Mouse (Mus musculus): ENCODE measurements around the gene Incenp. TPM values are rescaled to one million over a fixed set of nuclear protein-coding genes. Genes with fewer than 3 reads are reported as not detected.
"Not testable (repeated sequence)": the region's sequence is repeated elsewhere in the genome, so short reads cannot be mapped to it uniquely, and the experiment has no call there.

Gene Incenp
- polyA plus RNA-seq, 1 experiment = 7.7 TPM

DNA sequence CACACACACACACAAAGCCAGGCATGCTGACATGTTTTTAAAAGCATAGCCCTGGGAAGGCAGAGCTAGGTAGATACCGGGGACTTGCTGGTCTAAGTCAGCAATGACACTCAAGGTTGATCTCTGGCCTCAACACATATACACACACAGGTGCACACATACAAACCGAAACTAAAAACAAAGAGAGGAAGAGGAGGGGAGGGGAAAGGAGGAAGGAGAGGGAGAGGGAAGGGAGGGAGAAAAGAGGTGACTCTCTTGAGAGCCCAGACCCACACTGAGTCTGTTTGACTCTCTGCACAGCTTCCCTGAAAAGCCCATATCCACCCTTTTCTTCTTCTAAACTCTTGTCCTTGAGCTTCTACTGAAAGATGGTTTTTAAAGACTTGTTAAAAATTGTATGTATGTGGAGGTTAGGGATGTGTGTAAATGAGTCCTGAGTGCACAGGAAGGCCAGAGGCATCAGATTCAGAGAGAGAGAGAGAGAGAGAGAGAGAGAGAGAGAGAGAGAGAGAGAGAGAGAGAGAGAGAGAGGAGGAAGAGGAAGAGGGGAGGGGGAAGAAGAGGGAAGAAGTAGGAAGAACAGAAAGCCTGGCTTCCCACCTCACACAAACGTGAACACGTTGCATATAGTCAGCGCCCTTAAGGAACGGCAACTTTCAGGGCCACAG, 38.9 kb upstream of the Incenp start:
- TF ChIP-seq CTCF (IDR thresholded peaks at IDR 0.05; ENCODE audit: insufficient read depth, low read length) = no peak
- TF ChIP-seq POLR2A (IDR thresholded peaks at IDR 0.05; ENCODE audit: borderline replicate concordance, extremely low read depth, low read depth, low read length) = no peak
- Histone ChIP-seq H3K4me3 (replicated peaks; ENCODE audit: extremely low read depth, low read depth, low read length) (no peak overlapping the region), H3K4me1 (ENCODE audit: control insufficient read depth, insufficient read depth, low read length) (peaks cover 11% of the 10 kb centered on the region)
- whole genome bisulfite sequencing = 46% methylated on average over 6 of the region's 6 CpGs
- no peak for DNase-seq

DNA sequence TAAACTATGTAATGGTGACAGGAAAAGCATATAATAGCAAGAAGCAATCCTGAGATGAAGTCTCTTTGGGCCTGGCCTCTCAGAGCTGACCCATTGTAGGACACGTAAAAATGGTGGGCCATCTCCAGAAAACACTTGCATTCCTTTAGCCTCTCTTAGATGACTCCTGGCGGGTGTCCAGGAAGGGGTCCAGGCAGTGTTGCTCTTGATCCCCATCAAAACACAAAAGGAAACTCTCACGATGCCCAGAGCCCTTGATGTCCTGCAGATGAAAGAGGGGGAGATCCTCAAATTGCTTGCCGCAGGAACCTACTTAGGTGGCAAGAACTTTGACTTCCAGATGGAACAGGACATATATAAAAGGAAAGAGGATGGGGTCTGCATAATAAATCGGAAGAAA, 38.1 kb upstream of the Incenp start:
- no peak for TF ChIP-seq POLR2A (IDR thresholded peaks at IDR 0.05; ENCODE audit: borderline replicate concordance, extremely low read depth, low read depth, low read length)
- no peak for TF ChIP-seq CTCF (IDR thresholded peaks at IDR 0.05; ENCODE audit: insufficient read depth, low read length)
- DNase-seq = no peak
- WGBS = 72% methylated on average over 5 of the region's 5 CpGs
- Histone ChIP-seq H3K4me3 (replicated peaks; ENCODE audit: extremely low read depth, low read depth, low read length) (no peak overlapping the region), H3K4me1 (ENCODE audit: control insufficient read depth, insufficient read depth, low read length) (peaks cover 3% of the 10 kb centered on the region; the same call in 1 of the 2 replicates)

DNA sequence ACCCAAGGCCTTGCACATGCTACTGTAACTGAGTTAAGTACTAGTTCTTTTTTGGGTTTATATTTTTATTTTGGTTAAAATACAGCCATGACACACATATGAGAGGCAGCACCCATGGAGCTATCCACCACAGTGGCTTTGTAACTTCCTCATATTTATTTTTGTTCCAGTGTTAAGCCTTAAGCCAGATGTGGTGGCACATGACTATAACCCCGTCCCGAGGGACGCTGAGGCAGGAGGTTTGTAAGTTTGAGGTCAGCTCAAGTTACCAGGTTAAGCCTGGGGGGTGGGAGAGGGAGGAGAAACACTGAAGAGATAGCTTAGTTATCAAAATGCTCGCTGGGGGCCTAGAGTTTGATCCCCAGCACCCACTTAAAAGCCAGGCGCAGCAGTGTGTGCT, 37.2 kb upstream of the Incenp start:
- no peak for DNase-seq

DNA sequence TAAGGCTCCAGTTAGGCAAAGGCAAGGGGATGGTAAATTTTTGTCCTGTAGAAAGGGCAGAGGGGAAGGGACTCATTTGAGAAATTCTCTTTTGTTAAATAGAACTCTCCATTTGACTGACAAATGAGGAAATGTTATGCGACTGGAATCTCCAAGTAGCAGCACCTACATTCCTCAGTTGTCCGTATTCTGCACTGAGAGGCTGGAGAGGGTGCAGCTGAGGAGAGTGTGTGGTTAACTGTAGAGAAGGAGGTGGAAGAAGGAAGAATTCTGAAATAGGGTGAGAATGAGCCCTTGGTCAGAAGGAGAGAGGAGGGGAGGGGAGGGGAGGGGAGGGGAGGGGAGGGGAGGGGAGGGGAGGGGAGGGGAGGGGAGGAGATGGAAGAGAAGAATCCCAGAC, 34.6 kb upstream of the Incenp start:
- WGBS = 66% methylated on average over 2 of the region's 2 CpGs
- DNase-seq = no peak
- no peak overlapping the region for H3K4me3 ChIP-seq (replicated peaks; ENCODE audit: extremely low read depth, low read depth, low read length)

More for the DNA sequence above, 37.2 kb upstream of the Incenp start:
- Histone ChIP-seq H3K4me3 (replicated peaks; ENCODE audit: extremely low read depth, low read depth, low read length) (no peak overlapping the region), H3K4me1 (ENCODE audit: control insufficient read depth, insufficient read depth, low read length) (no peaks in the 10 kb centered on the region)
- 71% methylated on average over 5 of the region's 5 CpGs for WGBS
- TF ChIP-seq CTCF (IDR thresholded peaks at IDR 0.05; ENCODE audit: insufficient read depth, low read length) (no peak), POLR2A (IDR thresholded peaks at IDR 0.05; ENCODE audit: borderline replicate concordance, extremely low read depth, low read depth, low read length) (no peak)

DNA sequence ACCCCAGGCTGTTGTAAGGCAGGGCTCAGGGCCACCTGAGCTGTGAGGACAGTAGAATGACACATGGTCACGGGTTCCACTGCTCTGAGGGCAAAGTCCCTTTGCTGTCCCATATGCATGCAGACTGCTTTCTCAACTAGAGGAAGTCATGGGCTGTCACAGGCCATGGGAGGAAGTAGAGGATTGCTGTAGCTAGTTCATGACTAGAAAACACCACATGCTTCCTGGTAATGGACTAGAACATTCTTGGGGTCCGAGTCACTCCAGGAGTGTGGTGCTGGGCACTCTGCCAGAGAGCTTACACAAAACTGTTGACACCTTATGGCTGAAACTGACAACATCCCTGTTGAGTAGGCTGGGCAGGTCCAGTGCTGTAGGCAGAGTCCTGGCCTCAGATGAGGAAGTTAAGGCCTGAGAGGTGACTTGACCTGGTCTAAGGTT, 31.8 kb upstream of the Incenp start:
- WGBS = 47% methylated on average over 2 of the region's 2 CpGs
- not testable (repeated sequence) for H3K4me1 ChIP-seq (ENCODE audit: control insufficient read depth, insufficient read depth, low read length); H3K4me3 ChIP-seq (replicated peaks; ENCODE audit: extremely low read depth, low read depth, low read length); DNase-seq

More for the DNA sequence above, 34.6 kb upstream of the Incenp start:
- TF ChIP-seq CTCF (IDR thresholded peaks at IDR 0.05; ENCODE audit: insufficient read depth, low read length) (no peak), POLR2A (IDR thresholded peaks at IDR 0.05; ENCODE audit: borderline replicate concordance, extremely low read depth, low read depth, low read length) (no peak)
- 0 out of 2 replicates have a peak, but pooled peaks cover 2% of the 10 kb centered on the region for H3K4me1 ChIP-seq (ENCODE audit: control insufficient read depth, insufficient read depth, low read length)

DNA sequence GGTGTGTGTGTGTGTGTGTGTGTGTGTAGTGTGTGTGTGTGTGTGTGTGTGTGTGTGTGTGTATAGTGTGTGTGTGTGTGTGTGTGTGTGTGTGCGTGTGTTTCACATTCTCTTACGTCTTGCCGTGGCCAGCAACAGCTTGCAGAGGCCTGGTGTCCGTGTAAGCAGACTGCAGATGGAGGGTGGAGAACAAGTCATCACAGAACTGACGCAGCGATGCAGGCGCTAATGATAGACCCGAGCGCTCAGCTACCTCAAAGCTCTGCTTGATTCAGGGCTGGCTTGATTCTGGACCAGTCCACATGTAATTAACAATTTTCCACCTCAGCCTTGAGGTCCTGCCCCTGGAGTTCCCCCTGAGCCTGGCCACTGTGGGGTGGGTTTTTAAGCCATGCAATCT, 28.7 kb upstream of the Incenp start:
- DNase-seq = no peak
- 83% methylated on average over 9 of the region's 9 CpGs for WGBS
- TF ChIP-seq POLR2A (IDR thresholded peaks at IDR 0.05; ENCODE audit: borderline replicate concordance, extremely low read depth, low read depth, low read length) (no peak), CTCF (IDR thresholded peaks at IDR 0.05; ENCODE audit: insufficient read depth, low read length) (no peak)
- Histone ChIP-seq H3K4me3 (replicated peaks; ENCODE audit: extremely low read depth, low read depth, low read length) (no peak overlapping the region), H3K4me1 (ENCODE audit: control insufficient read depth, insufficient read depth, low read length) (0 out of 2 replicates have a peak, but pooled peaks cover 2% of the 10 kb centered on the region)

DNA sequence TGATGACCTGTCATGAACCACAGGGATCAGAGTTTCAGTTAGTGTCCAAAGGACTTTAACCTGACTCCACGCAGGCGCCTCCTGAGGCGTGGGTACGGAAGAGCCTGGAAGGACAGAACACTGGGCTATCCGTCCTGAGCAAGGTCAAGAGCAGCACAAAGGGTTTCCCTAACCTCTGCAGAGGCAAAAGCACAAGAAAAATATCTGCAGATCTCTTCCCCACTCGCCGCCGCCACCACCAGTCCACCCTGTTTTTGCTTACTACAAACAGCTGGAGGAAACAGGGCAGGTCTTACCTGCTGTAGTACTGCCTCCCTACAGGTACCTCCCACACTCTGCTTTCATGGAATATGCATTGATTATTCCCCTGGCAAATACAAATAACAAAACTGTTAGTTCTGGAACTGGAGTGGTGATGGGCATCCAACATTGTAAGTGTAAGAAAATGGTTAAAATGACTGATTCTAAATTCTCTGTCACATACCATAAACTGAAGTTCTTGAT, 25.5 kb upstream of the Incenp start:
- Histone ChIP-seq H3K4me1 (ENCODE audit: control insufficient read depth, insufficient read depth, low read length) (no peaks in the 10 kb centered on the region), H3K4me3 (replicated peaks; ENCODE audit: extremely low read depth, low read depth, low read length) (no peak overlapping the region)
- WGBS = 77% methylated on average over 8 of the region's 8 CpGs
- no peak for DNase-seq
- no peak for TF ChIP-seq CTCF (IDR thresholded peaks at IDR 0.05; ENCODE audit: insufficient read depth, low read length)
- TF ChIP-seq POLR2A (IDR thresholded peaks at IDR 0.05; ENCODE audit: borderline replicate concordance, extremely low read depth, low read depth, low read length) = no peak

DNA sequence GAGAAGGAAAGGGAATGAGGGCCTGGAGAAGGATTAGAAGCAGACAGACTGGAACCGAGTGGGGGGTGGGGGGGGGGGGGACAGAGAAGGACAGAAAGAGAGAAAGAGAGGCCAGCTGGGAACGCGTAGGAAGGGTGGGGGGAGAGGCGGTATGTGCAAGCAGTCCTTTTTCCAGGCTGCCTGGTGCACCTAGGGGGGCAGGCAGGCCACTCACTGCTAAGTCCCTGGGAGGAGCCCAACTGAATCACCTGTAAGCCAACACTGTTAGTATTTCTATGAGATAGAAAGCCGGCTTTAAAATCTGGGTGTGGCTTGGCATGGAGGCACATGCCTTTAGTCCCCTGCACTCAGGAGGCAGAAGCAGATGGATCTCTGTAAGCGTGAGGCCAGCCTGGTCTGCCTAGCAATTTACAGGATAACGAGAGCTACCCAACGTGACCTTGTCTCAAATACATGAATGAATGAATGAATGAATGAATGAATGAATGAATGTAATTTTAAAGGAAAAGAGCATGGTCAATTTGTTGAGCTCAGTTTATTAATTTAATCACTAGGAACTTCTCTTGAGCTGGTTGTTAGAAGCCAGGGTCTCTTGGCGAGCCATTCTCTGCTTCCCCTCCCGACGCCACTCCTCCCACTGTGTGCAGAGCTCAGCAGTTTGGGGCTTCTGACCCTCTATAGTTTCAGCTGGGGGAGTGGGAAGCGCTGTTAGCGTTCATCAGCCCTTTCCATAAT, 24.9 kb upstream of the Incenp start:
- no peaks in the 10 kb centered on the region for H3K4me1 ChIP-seq (ENCODE audit: control insufficient read depth, insufficient read depth, low read length)
- TF ChIP-seq POLR2A (IDR thresholded peaks at IDR 0.05; ENCODE audit: borderline replicate concordance, extremely low read depth, low read depth, low read length) = no peak
- no peak for TF ChIP-seq CTCF (IDR thresholded peaks at IDR 0.05; ENCODE audit: insufficient read depth, low read length)
- no peak for DNase-seq
- H3K4me3 ChIP-seq (replicated peaks; ENCODE audit: extremely low read depth, low read depth, low read length) = no peak overlapping the region
- 62% methylated on average over 13 of the region's 13 CpGs for WGBS

DNA sequence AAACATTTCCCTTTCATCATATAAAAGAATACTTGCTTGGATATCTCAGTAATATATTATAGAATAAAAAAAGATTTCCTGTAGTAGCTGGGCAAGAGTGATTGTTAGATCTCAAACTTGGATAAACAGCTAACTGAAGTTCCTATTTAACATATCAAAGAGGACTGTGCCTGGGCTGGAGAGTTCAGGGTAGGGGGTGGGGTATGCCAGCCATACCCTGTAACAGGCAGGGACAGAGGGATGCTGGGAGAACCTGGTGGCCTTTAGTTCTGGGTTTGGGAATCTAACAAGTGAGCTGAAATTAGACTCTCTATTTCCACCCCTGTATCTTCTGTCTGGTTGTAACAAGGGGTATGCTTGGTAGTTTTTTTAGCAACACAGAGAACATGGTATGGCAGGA, 23.7 kb upstream of the Incenp start:
- H3K4me1 ChIP-seq (ENCODE audit: control insufficient read depth, insufficient read depth, low read length) = no peaks in the 10 kb centered on the region
- no peak overlapping the region for H3K4me3 ChIP-seq (replicated peaks; ENCODE audit: extremely low read depth, low read depth, low read length)
- DNase-seq = no peak
- TF ChIP-seq POLR2A (IDR thresholded peaks at IDR 0.05; ENCODE audit: borderline replicate concordance, extremely low read depth, low read depth, low read length) (no peak), CTCF (IDR thresholded peaks at IDR 0.05; ENCODE audit: insufficient read depth, low read length) (no peak)

DNA sequence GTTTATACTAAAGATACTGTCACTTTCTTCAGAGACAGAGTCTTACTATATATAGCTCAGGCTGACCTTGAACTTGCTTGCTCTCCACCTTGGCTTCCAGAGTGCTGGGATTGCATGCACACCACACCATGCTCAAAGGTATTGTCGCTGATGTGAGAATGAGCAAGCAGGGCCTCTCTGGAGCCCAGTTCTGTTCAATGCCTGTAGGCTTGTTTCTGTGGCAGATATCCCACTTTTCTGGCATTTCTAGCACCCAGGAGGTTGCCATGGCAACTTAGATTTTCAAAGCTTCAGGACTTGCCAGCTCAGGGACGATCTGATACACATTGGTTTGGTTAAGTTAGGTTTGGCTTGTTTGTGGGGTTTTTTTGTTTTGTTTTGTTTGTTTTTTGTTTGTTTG, 22.9 kb upstream of the Incenp start:
- DNase-seq = no peak
- Histone ChIP-seq H3K4me3 (replicated peaks; ENCODE audit: extremely low read depth, low read depth, low read length) (no peak overlapping the region), H3K4me1 (ENCODE audit: control insufficient read depth, insufficient read depth, low read length) (no peaks in the 10 kb centered on the region)
- 59% methylated on average over 2 of the region's 2 CpGs for WGBS
- TF ChIP-seq POLR2A (IDR thresholded peaks at IDR 0.05; ENCODE audit: borderline replicate concordance, extremely low read depth, low read depth, low read length) (no peak), CTCF (IDR thresholded peaks at IDR 0.05; ENCODE audit: insufficient read depth, low read length) (no peak)
